Mouse (Mus musculus): ENCODE data around the gene Gm21719.
"Not testable (repeated sequence)": the region's sequence is repeated elsewhere in the genome, so short reads cannot be mapped to it uniquely, and the experiment has no call there.

Gm21719 gene

GRCm38 (mm10) chrY:6682772-6683171, at the start of gene Gm21719:
Gene Gm21719, minus strand, starts transcription at chrY:6682872.
- DNase-seq, result not testable (repeated sequence)

Measured in embryo, embryonic 11 days (tissue).